24 mouse cellular contexts compared by ENCODE assay signal in the genomic region with DNA sequence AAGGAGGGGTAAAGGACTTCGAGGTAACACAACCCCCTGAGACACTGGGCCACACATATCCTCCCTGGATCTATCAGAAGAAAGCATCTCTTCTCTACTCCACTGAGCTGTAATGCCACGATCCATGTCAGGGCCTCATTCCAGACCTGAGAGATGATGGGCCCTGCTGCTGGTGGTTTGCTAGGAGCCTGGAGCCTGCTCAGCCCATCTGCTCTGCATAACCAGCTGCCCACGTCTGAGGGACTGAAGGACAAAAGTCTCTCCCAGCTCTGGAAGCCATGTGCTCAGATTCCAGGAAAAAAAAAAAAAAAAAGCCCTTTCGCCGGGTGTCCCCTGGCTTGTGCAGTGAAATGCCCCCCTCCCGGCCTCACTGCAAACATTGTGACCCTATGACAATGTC. TPM values are rescaled to one million over a fixed set of nuclear protein-coding genes. Genes with fewer than 3 reads are reported as not detected.
"Had no signal": no experiment of that assay in that cellular context is flagged by ENCODE, and none has a peak within 500 bp of the region (broad histone marks: within the 10 kb centered on the region; RNA-seq: fewer than 3 reads in every experiment).

No protein-coding gene starts in this region.

- H3K9ac ChIP-seq: limb, embryonic 12.5 days; limb, embryonic 15.5 days; liver, embryonic 14.5 days; neural tube, embryonic 13.5 days had no signal

- H3K9me3 ChIP-seq: limb, embryonic 12.5 days; limb, embryonic 15.5 days; neural tube, embryonic 13.5 days had no signal

- H3K36me3 ChIP-seq: limb, embryonic 12.5 days; limb, embryonic 15.5 days; neural tube, embryonic 13.5 days had no signal

- H3K27me3 ChIP-seq: neural tube, embryonic 13.5 days had no signal

- H3K27ac ChIP-seq: limb, embryonic 12.5 days; limb, embryonic 15.5 days; liver, embryonic 14.5 days; neural tube, embryonic 13.5 days had no signal

- ATAC-seq: inflammation-experienced regulatory T-cells, adult 6 months; intestine, embryonic 16.5 days had no signal

- H3K4me2 ChIP-seq: limb, embryonic 12.5 days; limb, embryonic 15.5 days; midbrain, embryonic 11.5 days; neural tube, embryonic 13.5 days had no signal

- H3K4me3 ChIP-seq: limb, embryonic 12.5 days; limb, embryonic 15.5 days; myocyte; neural tube, embryonic 13.5 days had no signal

- DNase-seq: kidney, adult 18-20 months; kidney, adult 9 months; kidney, postnatal 14 days; kidney, postnatal 4 days; left cerebral cortex, postnatal 4 days; lung, adult 2 months; lung, postnatal 14 days; midbrain, embryonic 14.5 days; retina, postnatal 1 day; spleen, adult 18-20 months; thymus, adult 2 months; thymus, postnatal 14 days; thymus, postnatal 4 days had no signal

- H3K4me1 ChIP-seq: limb, embryonic 12.5 days; limb, embryonic 15.5 days; neural tube, embryonic 13.5 days had no signal

RNA-seq across cellular contexts. Expression of a gene that starts 11.4 kb away (rescaled TPM):
- polyA plus RNA-seq: inflammation-experienced regulatory T-cells, adult 6 months; intestine, embryonic 16.5 days; kidney, embryonic 16.5 days; limb, embryonic 12.5 days; limb, embryonic 15.5 days; liver, embryonic 14.5 days; lung, adult 2 months; lung, embryonic 16.5 days; midbrain, embryonic 11.5 days; midbrain, embryonic 14.5 days; myocyte; neural tube, embryonic 13.5 days; stomach, embryonic 16.5 days; thymus, adult 2 months had no signal

RNA-seq across cellular contexts. Expression of a gene that starts 38.1 kb away (rescaled TPM):
- polyA plus RNA-seq: inflammation-experienced regulatory T-cells, adult 6 months; limb, embryonic 12.5 days; limb, embryonic 15.5 days; lung, adult 2 months; lung, embryonic 16.5 days had no signal
